Mouse (Mus musculus) CD4-positive, CD25-positive, alpha-beta regulatory T cell, adult 2 months (primary cell): ENCODE measurements around the gene Pex5.

Source experiments
- DNase-seq: peaks from one replicate; pipeline ENCODE4 v3.0.0-alpha.2; 2012; ENCODE audit warnings: low read depth, low spot score

Pex5 gene

DNA sequence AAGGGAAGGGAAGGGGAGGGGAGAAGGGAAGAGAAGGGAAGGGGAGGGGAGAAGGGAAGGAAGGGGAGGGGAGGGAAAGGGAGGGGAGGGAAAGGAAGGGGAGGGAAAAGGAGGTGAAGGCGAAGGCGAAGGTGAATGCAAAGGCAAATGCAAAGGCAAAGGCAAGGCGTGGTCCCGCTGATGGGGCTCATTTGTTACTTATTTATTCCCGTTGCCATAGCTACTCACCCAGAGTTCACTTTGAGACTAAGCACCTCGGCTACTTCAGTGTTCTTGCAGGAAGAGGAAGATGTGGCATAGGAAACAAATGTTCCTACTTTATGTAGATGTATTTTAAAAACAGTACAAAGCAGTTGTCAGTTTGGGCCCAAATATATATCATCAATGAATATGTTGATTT is 54.3 kb downstream of the Pex5 start:
- peak; percentile 51 for DNase-seq

DNA sequence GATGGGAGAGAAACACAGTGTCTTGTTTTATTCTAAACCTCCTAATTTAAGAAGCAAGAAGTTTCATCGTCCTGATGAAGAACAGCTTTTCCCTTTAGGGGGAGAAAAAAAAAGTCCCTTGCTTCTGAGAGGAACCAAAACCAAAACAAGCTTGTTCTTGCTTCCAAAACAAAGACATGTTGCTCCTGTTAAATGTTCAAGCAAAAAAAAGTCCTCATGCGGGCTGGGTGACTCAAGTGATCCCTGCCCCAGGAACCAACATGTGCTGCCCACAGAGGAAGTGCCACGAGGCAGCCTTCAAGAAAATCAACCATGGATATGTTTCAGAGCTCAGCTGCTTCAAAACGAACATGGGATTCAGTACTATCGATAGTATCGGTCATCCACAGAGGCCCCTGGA is 55.9 kb downstream of the Pex5 start:
- DNase-seq: no peak

DNA sequence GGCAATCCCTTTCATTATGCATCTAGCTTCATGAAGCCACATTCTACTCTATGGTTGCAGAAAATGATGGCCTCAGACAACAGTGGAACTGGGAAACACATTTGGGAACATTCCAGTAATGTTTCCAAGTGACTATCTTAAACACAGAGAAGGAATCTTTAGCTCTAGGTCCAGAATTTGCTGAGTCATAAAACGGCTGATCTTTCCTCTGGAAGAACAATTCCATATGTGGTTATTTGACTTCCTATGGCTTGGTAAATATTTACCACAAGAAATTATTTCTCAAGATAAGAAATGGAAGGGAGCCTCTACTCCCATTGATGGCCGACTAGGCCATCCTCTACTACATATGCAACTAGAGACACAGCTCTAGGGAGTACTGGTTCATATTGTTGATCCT is 61.6 kb downstream of the Pex5 start:
- no peak for DNase-seq
